Mouse (Mus musculus): Measurements from ENCODE around the gene Apip. TPM values are rescaled to one million over a fixed set of nuclear protein-coding genes. Genes with fewer than 3 reads are reported as not detected.

Apip gene
- polyA plus RNA-seq, 1 experiment from 2014 or later: 53.1 TPM

- Histone ChIP-seq H3K9me3 (no peaks in the 10 kb centered on the region), H3K4me2 (no peak overlapping the region), H3K27me3 (no peaks in the 10 kb centered on the region), H3K9ac (no peak overlapping the region), H3K4me1 (replicated peaks) (peaks cover 9% of the 10 kb centered on the region; the same call in 1 of the 2 replicates), H3K4me3 (no peak overlapping the region), H3K36me3 (no peaks in the 10 kb centered on the region), H3K27ac (replicated peaks) (no peak overlapping the region)
- WGBS: 67% methylated on average over 5 of the region's 5 CpGs
- no peak for ATAC-seq (ENCODE audit: low FRiP score, low read depth)
These were observed 43.7 kb downstream of the Apip start for GRCm38 (mm10) chr2:103117212-103117611.

- H3K4me1 ChIP-seq (replicated peaks): peaks cover 9% of the 10 kb centered on the region; the same call in 1 of the 2 replicates
- no peaks in the 10 kb centered on the region for H3K27me3 ChIP-seq
- no peaks in the 10 kb centered on the region for H3K9me3 ChIP-seq
- no peaks in the 10 kb centered on the region for H3K36me3 ChIP-seq
- H3K27ac ChIP-seq (replicated peaks): peak overlapping the region; percentile 42
- H3K4me3 ChIP-seq: no peak overlapping the region
- no peak overlapping the region for H3K9ac ChIP-seq
- no peak for ATAC-seq (ENCODE audit: low FRiP score, low read depth)
- WGBS: 60% methylated on average over 6 of the region's 6 CpGs
- no peak overlapping the region for H3K4me2 ChIP-seq
These were observed 45.1 kb downstream of the Apip start for GRCm38 (mm10) chr2:103118324-103119196.

- no peak overlapping the region for H3K9ac ChIP-seq
- H3K9me3 ChIP-seq: no peaks in the 10 kb centered on the region
- no peak for ATAC-seq (ENCODE audit: low FRiP score, low read depth)
- H3K4me3 ChIP-seq: no peak overlapping the region
- no peaks in the 10 kb centered on the region for H3K27me3 ChIP-seq
- no peak overlapping the region for H3K4me2 ChIP-seq
- no peak overlapping the region for H3K27ac ChIP-seq (replicated peaks)
- H3K4me1 ChIP-seq (replicated peaks): peaks cover 9% of the 10 kb centered on the region; the same call in 1 of the 2 replicates
- 72% methylated on average over 7 of the region's 7 CpGs for WGBS
- no peaks in the 10 kb centered on the region for H3K36me3 ChIP-seq
These were observed 45.9 kb downstream of the Apip start for GRCm38 (mm10) chr2:103119197-103119854.

- WGBS: 91% methylated on average over 2 of the region's 2 CpGs
- Histone ChIP-seq H3K27ac (replicated peaks) (no peak overlapping the region), H3K9me3 (no peaks in the 10 kb centered on the region), H3K4me3 (no peak overlapping the region), H3K9ac (no peak overlapping the region), H3K4me1 (replicated peaks) (no peaks in the 10 kb centered on the region), H3K27me3 (no peaks in the 10 kb centered on the region), H3K4me2 (no peak overlapping the region), H3K36me3 (no peaks in the 10 kb centered on the region)
- no peak for ATAC-seq (ENCODE audit: low FRiP score, low read depth)
These were observed 56.2 kb downstream of the Apip start for GRCm38 (mm10) chr2:103129676-103130075.

- H3K9me3 ChIP-seq: no peaks in the 10 kb centered on the region
- no peaks in the 10 kb centered on the region for H3K4me1 ChIP-seq (replicated peaks)
- no peak overlapping the region for H3K4me2 ChIP-seq
- WGBS: 33% methylated on average over 4 of the region's 4 CpGs
- H3K27me3 ChIP-seq: no peaks in the 10 kb centered on the region
- no peak overlapping the region for H3K27ac ChIP-seq (replicated peaks)
- no peak overlapping the region for H3K9ac ChIP-seq
- H3K4me3 ChIP-seq: no peak overlapping the region
- ATAC-seq (ENCODE audit: low FRiP score, low read depth): no peak
- H3K36me3 ChIP-seq: no peaks in the 10 kb centered on the region
These were observed 57.7 kb downstream of the Apip start for GRCm38 (mm10) chr2:103131145-103131544.

GRCm38 (mm10) chr2:103138529-103139265 lies 65.2 kb downstream of the Apip start:
- Histone ChIP-seq H3K27me3 (no peaks in the 10 kb centered on the region), H3K9ac (no peak overlapping the region), H3K4me3 (no peak overlapping the region), H3K4me2 (no peak overlapping the region), H3K4me1 (replicated peaks) (no peaks in the 10 kb centered on the region), H3K27ac (replicated peaks) (no peak overlapping the region), H3K9me3 (no peaks in the 10 kb centered on the region), H3K36me3 (no peaks in the 10 kb centered on the region)
- no peak for ATAC-seq (ENCODE audit: low FRiP score, low read depth)
- WGBS: 72% methylated on average over 8 of the region's 8 CpGs

Other genes with a start within 250 kb of the Apip start
- gene Cd44, start 172.0 kb upstream of the Apip start, polyA plus RNA-seq (2015; fragmentation: Nextera tagmentation; extraction: Ambion mirVana): 3.8 TPM in 2 replicates
- 67.0 and 68.2 TPM in 2 replicates for gene Pdhx, start 162 bp upstream of the Apip start, polyA plus RNA-seq (2015; fragmentation: Nextera tagmentation; extraction: Ambion mirVana)
- gene Ehf, start 229.6 kb downstream of the Apip start, polyA plus RNA-seq (2015; fragmentation: Nextera tagmentation; extraction: Ambion mirVana): 0.10 and 0.29 TPM in 2 replicates